Mouse (Mus musculus): ENCODE measurements around the gene Dhcr24. TPM values are rescaled to one million over a fixed set of nuclear protein-coding genes. Genes with fewer than 3 reads are reported as not detected.

Gene Dhcr24
- 7.7 and 8.1 TPM in 2 replicates for polyA plus RNA-seq (2015; fragmentation: Nextera tagmentation; extraction: Ambion mirVana)

DNA sequence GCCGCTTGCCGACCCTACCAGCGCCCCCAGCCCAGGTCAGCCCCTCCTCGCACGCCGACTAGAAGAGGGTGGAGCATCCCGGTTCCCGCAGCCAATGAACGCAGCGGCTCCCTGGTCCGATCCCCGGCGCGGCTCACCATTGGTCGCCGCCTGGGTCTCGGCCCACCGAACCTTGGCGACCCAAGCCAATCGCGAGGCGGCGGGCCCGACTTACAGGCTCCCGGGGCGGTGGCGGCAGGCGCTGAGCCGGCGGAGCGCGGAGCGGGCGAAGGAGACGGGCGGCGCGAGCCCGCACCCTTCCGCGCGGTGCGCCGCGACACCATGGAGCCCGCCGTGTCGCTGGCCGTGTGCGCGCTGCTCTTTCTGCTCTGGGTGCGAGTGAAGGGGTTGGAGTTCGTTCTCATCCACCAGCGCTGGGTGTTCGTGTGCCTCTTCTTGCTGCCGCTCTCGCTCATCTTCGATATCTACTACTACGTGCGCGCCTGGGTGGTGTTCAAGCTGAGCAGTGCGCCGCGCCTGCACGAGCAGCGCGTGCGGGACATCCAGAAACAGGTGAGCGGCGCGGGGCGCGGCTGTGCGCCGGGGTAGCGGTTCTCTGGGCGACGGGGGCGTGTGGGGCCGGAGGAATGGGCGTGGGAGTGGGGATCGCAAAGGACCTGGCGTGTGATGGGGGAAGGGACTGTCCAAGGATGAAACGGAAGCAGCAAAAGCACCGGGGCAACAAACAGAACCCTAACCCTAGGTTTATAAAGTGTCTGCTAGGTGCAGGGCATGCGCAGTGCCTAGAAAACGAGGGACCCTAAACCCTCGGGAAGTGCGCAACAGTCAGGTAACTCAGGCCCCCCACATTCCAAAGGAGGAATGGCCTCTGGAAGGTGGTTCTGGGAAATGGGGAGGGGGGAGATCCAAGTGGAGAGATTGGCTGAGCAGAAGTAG, at the start of gene Dhcr24:
Gene Dhcr24 (plus strand): TSS at position 193 of the 936 bp plus-strand sequence.
- peaks cover 30% of the 10 kb centered on the region for H3K4me1 ChIP-seq (ENCODE audit: control insufficient read depth, low read depth, low read length)
- H3K4me3 ChIP-seq (ENCODE audit: low read depth, low read length) = peak within 1 kb of the TSS; percentile 85
- H3K27ac ChIP-seq (ENCODE audit: low read length) = peak within 1 kb of the TSS; percentile 86
- peaks cover 10% of the 10 kb centered on the region for H3K36me3 ChIP-seq (ENCODE audit: control insufficient read depth, insufficient read depth)
- no peaks in the 10 kb centered on the region for H3K9me3 ChIP-seq (replicated peaks; ENCODE audit: control insufficient read depth, low read length)
- peak within 1 kb of the TSS; percentile 80 for H3K9ac ChIP-seq (ENCODE audit: low read depth, low read length)
- no peaks in the 10 kb centered on the region for H3K27me3 ChIP-seq (ENCODE audit: control insufficient read depth, insufficient read depth, low read depth, low read length)
- peak; percentile 94 for ATAC-seq (ENCODE audit: low read depth)
- WGBS (ENCODE audit: insufficient replicate concordance) = under 1% methylated on average over 89 of the region's 89 CpGs
- H3K4me2 ChIP-seq (ENCODE audit: low read depth, low read length) = peak within 1 kb of the TSS; percentile 95

DNA sequence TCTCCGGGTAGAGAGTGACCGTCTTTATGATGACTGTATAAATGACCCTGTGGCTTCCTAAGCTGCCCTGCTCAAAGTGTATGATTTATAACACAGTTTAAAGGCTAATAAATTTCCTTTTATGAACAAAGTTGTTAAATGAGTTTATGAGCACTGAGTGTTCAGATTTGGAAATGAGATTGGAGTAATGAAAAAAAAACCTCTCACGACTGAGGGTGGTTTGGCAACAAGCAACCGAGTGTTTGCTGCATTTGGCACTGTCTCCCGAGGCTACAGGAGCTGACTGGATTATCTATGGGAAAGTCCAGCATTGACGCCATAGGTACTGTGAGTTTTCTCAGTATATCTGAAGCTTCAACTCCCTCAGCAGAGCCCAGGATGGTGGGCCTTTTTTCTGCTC, 46.2 kb upstream of the Dhcr24 start:
- Histone ChIP-seq H3K9ac (ENCODE audit: low read depth, low read length) (no peak overlapping the region), H3K4me3 (ENCODE audit: low read depth, low read length) (no peak overlapping the region), H3K27ac (ENCODE audit: low read length) (no peak overlapping the region), H3K4me1 (ENCODE audit: control insufficient read depth, low read depth, low read length) (no peaks in the 10 kb centered on the region), H3K9me3 (replicated peaks; ENCODE audit: control insufficient read depth, low read length) (no peaks in the 10 kb centered on the region), H3K36me3 (ENCODE audit: control insufficient read depth, insufficient read depth) (no peaks in the 10 kb centered on the region), H3K27me3 (ENCODE audit: control insufficient read depth, insufficient read depth, low read depth, low read length) (no peaks in the 10 kb centered on the region), H3K4me2 (ENCODE audit: low read depth, low read length) (no peak overlapping the region)
- WGBS (ENCODE audit: insufficient replicate concordance) = 55% methylated on average over 6 of the region's 6 CpGs
- ATAC-seq (ENCODE audit: low read depth) = no peak

DNA sequence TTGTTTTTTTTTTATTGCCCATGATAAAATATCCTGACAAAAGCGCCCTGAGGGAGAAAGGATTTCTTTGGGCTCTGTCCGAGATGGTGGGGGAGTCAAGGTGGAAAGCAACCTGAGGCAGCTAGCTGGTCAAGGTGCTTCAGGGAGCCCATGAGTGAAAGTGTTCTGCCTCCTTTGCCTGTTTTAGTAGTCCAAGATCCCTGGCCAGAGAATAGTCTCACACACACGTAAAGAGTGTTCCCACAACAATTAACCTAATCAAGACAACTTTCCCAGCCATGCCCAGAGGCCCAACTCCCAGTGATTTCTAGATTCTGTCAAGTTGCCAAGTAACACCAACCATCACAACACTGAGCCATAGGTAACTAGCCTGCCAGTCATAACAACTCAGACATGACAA, 38.3 kb upstream of the Dhcr24 start:
- Histone ChIP-seq H3K4me3 (ENCODE audit: low read depth, low read length) (no peak overlapping the region), H3K36me3 (ENCODE audit: control insufficient read depth, insufficient read depth) (no peaks in the 10 kb centered on the region), H3K9ac (ENCODE audit: low read depth, low read length) (no peak overlapping the region), H3K27me3 (ENCODE audit: control insufficient read depth, insufficient read depth, low read depth, low read length) (no peaks in the 10 kb centered on the region), H3K4me1 (ENCODE audit: control insufficient read depth, low read depth, low read length) (no peaks in the 10 kb centered on the region), H3K9me3 (replicated peaks; ENCODE audit: control insufficient read depth, low read length) (no peaks in the 10 kb centered on the region), H3K27ac (ENCODE audit: low read length) (no peak overlapping the region), H3K4me2 (ENCODE audit: low read depth, low read length) (no peak overlapping the region)
- ATAC-seq (ENCODE audit: low read depth) = no peak
- 48% methylated on average over 3 of the region's 3 CpGs for WGBS (ENCODE audit: insufficient replicate concordance)

DNA sequence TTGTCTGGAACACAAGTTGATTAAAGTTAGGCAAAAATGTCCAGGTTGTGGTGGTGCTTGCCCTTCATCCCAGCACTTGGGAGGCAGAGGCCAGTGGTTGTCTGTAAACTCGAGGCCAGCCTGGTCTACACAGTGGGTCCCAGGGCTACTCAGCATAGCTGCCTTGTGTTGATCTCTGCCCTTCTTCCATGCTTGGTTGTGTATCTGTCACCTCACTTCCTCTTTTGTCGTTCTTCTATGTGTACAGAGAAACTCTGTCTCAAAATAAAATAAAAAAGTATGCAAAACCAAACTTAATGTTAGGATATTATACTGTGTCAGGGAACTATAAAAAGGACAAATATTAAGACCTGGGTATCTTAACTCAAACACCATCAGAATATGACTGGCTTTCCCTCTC, 36.7 kb upstream of the Dhcr24 start:
- no peak overlapping the region for H3K9ac ChIP-seq (ENCODE audit: low read depth, low read length)
- no peak overlapping the region for H3K4me2 ChIP-seq (ENCODE audit: low read depth, low read length)
- no peak overlapping the region for H3K4me3 ChIP-seq (ENCODE audit: low read depth, low read length)
- no peak overlapping the region for H3K27ac ChIP-seq (ENCODE audit: low read length)
- no peaks in the 10 kb centered on the region for H3K4me1 ChIP-seq (ENCODE audit: control insufficient read depth, low read depth, low read length)
- 10% methylated on average over 2 of the region's 2 CpGs for WGBS (ENCODE audit: insufficient replicate concordance)
- no peaks in the 10 kb centered on the region for H3K9me3 ChIP-seq (replicated peaks; ENCODE audit: control insufficient read depth, low read length)
- no peaks in the 10 kb centered on the region for H3K36me3 ChIP-seq (ENCODE audit: control insufficient read depth, insufficient read depth)
- no peaks in the 10 kb centered on the region for H3K27me3 ChIP-seq (ENCODE audit: control insufficient read depth, insufficient read depth, low read depth, low read length)
- no peak for ATAC-seq (ENCODE audit: low read depth)

DNA sequence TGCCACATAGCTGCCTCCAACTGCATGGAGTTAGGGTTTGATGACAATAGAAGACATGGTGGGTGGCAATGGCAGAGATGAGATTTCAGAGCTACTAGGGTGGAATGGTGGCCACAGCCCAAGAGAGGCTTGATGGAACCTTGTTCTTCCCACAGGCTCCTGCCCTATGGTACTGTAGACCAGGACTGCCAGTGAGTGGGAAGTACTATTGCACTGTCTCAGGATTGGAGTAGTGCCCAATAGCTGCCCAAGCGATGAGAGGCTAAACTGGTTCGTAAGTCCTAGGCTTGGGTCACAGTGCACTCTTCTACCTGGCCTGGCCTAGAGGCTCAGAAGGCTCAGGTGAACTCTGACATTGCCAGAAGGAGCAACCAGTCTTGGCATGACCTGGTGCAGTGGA, 35.8 kb upstream of the Dhcr24 start:
- Histone ChIP-seq H3K27me3 (ENCODE audit: control insufficient read depth, insufficient read depth, low read depth, low read length) (no peaks in the 10 kb centered on the region), H3K4me3 (ENCODE audit: low read depth, low read length) (no peak overlapping the region), H3K36me3 (ENCODE audit: control insufficient read depth, insufficient read depth) (no peaks in the 10 kb centered on the region), H3K9ac (ENCODE audit: low read depth, low read length) (no peak overlapping the region), H3K4me2 (ENCODE audit: low read depth, low read length) (no peak overlapping the region), H3K27ac (ENCODE audit: low read length) (no peak overlapping the region), H3K9me3 (replicated peaks; ENCODE audit: control insufficient read depth, low read length) (no peaks in the 10 kb centered on the region), H3K4me1 (ENCODE audit: control insufficient read depth, low read depth, low read length) (peaks cover 5% of the 10 kb centered on the region)
- 68% methylated on average over 2 of the region's 2 CpGs for WGBS (ENCODE audit: insufficient replicate concordance)
- no peak for ATAC-seq (ENCODE audit: low read depth)

DNA sequence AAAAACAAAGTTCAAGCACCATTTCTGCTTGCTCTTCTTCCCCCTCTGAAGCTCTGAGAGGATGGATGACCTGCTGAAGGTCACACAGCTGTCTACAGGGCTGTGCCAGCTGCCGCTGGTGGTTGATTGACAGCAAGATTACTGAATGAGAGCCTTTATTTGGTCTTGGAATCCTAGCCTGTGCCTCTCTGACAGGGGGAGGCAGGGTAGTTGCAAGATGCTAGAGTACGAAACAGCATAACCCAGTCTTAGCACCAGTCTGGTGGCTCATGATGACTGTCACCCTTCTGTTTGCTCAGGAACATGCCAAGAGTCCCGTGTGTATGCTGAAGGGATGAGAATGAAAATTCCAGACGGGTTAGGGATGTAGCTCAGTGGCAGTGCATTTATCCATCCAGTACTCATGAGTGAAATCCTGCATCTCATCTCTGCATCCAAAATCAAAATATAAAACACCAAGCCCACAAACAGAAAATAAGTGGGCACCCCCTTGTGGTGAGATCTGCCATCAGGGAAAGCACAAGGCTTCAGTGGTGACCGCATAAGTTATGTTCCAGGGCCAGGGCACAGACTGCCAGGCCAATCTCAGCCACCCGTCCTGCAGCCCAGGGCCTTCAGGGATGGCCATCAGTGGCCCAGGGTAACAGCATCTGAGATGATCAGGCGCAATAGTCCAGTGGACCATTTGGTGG, 32.8 kb upstream of the Dhcr24 start:
- ATAC-seq (ENCODE audit: low read depth) = no peak
- Histone ChIP-seq H3K27me3 (ENCODE audit: control insufficient read depth, insufficient read depth, low read depth, low read length) (no peaks in the 10 kb centered on the region), H3K9me3 (replicated peaks; ENCODE audit: control insufficient read depth, low read length) (no peaks in the 10 kb centered on the region), H3K9ac (ENCODE audit: low read depth, low read length) (no peak overlapping the region), H3K4me2 (ENCODE audit: low read depth, low read length) (no peak overlapping the region), H3K27ac (ENCODE audit: low read length) (no peak overlapping the region), H3K4me1 (ENCODE audit: control insufficient read depth, low read depth, low read length) (peaks cover 5% of the 10 kb centered on the region), H3K36me3 (ENCODE audit: control insufficient read depth, insufficient read depth) (no peaks in the 10 kb centered on the region), H3K4me3 (ENCODE audit: low read depth, low read length) (no peak overlapping the region)
- 60% methylated on average over 7 of the region's 7 CpGs for WGBS (ENCODE audit: insufficient replicate concordance)

DNA sequence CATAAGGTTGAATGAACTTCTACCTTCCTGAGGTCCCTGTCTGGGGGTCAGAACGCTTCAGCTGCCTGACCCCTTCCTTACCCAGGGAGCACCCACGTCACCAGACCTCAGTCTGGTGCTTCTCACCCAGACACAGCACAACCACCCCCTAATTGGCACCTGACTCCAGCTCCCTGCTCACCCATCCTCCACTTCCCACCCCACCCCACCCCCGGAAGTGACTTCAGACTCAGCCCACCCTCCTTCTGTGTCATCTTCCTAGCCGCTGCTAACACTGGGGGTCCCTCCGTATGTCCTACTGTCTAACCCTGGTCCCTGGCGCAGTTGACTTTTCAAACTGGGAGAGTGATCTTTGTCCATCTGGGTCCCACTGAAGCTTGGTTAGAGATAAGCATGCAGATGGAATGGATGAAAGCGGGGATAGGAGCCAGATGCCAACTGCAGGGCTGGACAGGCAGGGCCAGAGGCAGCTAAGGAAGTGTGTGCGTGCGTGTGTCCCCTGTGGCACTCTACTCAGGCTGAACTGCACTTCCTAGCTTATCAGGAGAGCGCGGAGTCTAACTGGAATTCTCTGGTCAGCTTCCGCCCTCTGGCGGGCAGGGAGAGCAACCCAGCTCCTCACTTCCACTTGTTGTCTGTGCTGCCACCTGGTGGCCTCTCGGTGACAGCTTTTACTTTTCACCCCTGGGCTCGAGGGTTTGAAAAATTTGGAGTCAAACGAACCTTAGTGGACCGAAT, 31.3 kb upstream of the Dhcr24 start:
- Histone ChIP-seq H3K4me2 (ENCODE audit: low read depth, low read length) (peak overlapping the region; percentile 53), H3K36me3 (ENCODE audit: control insufficient read depth, insufficient read depth) (no peaks in the 10 kb centered on the region), H3K4me3 (ENCODE audit: low read depth, low read length) (peak overlapping the region; percentile 32), H3K27me3 (ENCODE audit: control insufficient read depth, insufficient read depth, low read depth, low read length) (no peaks in the 10 kb centered on the region), H3K27ac (ENCODE audit: low read length) (no peak overlapping the region), H3K4me1 (ENCODE audit: control insufficient read depth, low read depth, low read length) (peaks cover 5% of the 10 kb centered on the region), H3K9ac (ENCODE audit: low read depth, low read length) (peak overlapping the region; percentile 28; the same call in 1 of the 2 replicates), H3K9me3 (replicated peaks; ENCODE audit: control insufficient read depth, low read length) (no peaks in the 10 kb centered on the region)
- WGBS (ENCODE audit: insufficient replicate concordance) = 14% methylated on average over 17 of the region's 17 CpGs
- peak; percentile 81 for ATAC-seq (ENCODE audit: low read depth)

DNA sequence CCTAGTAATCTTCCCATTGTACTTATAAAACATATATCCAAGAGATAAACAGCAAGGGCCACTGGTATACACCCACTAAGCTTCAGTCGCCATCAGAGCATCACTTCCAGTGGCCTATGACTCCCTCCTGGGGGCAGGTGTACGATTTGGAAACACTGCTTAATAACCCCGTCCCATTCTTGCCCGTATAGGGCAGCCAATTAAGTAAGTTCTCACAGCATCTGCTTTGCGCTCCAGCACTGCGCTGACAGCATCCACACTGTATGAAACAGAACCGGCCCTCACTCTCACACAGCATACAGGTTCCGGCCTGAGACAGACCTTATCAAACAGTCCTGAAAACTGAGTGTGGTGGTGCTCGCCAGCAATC, 30.7 kb upstream of the Dhcr24 start:
- Histone ChIP-seq H3K36me3 (ENCODE audit: control insufficient read depth, insufficient read depth) (no peaks in the 10 kb centered on the region), H3K9me3 (replicated peaks; ENCODE audit: control insufficient read depth, low read length) (no peaks in the 10 kb centered on the region), H3K27me3 (ENCODE audit: control insufficient read depth, insufficient read depth, low read depth, low read length) (no peaks in the 10 kb centered on the region), H3K27ac (ENCODE audit: low read length) (no peak overlapping the region), H3K9ac (ENCODE audit: low read depth, low read length) (no peak overlapping the region), H3K4me1 (ENCODE audit: control insufficient read depth, low read depth, low read length) (peaks cover 5% of the 10 kb centered on the region), H3K4me2 (ENCODE audit: low read depth, low read length) (no peak overlapping the region), H3K4me3 (ENCODE audit: low read depth, low read length) (no peak overlapping the region)
- no peak; the same call in 1 of the 2 replicates for ATAC-seq (ENCODE audit: low read depth)
- 65% methylated on average over 9 of the region's 9 CpGs for WGBS (ENCODE audit: insufficient replicate concordance)
